Mouse (Mus musculus) adrenal gland, postnatal 36 days (tissue): ENCODE data around the gene Tdrd7. TPM values are rescaled to one million over a fixed set of nuclear protein-coding genes. Genes with fewer than 3 reads are reported as not detected.

ENCODE experiments used
- DNase-seq, 2 experiments: peaks; one replicate each; pipeline ENCODE4 v3.0.0; 2021; ENCODE audit warnings: mixed read lengths in 1 of 2
- total RNA-seq, 2 experiments: library from RNA; stranded (reverse); gene quantifications; 2 replicates each; pipeline ENCODE4 v1.2.3; 2021

The Tdrd7 gene
- total RNA-seq, 2 experiments from 2014 or later: 28.5 to 32.3 TPM

DNA sequence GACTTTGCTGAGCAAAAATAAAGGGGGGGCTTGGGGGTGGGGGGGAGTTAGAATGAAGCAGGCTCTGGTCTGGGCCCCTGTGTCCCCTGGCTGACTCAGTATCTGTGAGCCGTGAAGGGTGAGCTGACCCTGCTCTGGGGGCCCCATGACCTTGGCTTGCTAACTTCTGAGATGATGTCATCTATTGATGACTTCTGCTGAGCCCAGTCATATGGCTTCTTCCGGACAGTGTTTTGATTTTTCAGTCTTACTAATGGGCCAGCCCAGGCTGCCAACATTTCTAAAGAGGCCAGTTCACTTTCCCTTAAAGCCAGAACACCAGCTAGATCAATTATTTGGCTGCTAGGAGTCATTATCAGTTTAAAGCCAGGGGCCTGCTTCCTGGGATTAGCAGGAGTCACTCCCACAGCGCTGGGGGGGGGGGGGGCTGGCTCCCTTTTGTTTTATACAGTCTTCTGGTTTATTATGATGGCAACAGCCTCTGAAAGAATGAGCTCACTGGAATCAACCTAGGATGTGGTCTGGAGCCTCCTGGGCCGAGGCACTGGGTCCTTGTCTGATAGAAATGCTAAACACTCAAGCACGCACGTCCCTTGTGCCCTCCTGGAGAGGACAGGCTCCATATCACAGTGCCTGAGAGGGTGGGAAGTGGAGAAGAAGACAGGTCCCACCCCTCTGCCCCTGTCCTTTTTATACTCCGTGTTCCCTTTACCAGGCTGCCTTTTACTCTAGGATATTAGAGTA is 76.8 kb downstream of the Tdrd7 start:
- DNase-seq: peak; percentile 63 to 67

- DNase-seq: no peak
Measured at GRCm38 (mm10) chr4:46042505-46042850, 77.3 kb downstream of the Tdrd7 start.

GRCm38 (mm10) chr4:46043361-46043760 is 78.2 kb downstream of the Tdrd7 start:
- DNase-seq: no peak

GRCm38 (mm10) chr4:46047971-46048370 is 82.8 kb downstream of the Tdrd7 start:
- no peak for DNase-seq

DNA sequence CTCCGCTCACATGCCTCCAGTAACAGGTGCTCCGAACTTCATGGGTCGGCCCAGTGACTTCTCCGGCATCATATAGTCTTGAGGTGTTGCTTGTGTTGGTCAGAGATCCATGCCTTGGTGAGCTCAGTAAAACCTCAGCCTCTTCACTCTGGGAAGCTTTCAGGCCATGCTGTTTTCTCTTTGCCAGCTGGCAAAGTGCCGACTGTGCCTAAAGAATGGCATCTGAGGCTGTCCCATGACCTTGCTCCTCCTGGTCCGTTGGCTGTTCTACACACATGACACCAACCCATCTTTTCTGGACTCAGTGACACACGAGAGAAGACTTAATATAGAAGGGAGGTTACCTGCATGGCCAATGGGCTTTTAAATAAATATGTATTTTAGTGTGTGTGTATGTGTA is 83.3 kb downstream of the Tdrd7 start:
- no peak for DNase-seq

DNA sequence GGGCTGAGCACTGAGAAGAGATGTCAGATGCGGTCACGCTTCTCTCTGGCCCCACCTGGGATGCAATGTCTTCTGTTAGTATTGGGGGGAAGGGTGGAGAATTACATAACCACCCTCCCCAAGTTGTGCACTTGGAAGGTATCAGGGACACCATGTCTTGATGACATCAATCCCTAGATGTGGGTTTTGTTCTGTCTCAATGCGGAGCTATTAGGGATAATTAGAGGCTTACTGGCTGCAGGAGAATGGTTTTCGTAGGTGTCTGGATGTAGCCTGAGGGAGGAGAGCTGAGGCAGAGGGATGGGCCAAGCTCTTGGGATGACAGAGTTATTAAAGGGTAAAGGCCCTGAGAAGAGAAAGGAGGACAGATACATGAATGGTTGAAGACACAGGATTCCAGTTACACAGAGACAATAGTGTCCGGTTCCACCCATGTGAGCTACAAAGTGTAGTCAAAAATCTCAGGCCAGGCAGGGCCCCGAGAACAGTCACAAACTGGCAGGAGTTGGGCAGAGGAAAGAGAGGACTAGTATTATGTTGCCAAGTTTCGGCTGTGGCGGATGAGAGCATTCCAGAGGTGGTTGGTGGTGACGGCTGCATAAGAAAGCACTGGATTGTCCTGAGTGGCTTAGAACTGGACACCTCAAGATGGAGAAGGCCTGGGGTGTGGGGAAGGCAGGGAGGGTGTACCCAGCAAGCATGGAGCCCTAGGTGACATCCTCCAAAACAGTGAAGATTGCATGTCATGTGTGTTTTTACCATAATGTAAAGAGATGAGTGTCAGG is 88.4 kb downstream of the Tdrd7 start:
- DNase-seq: no peak

- DNase-seq: no peak
Measured at GRCm38 (mm10) chr4:46056163-46056562, 91.0 kb downstream of the Tdrd7 start.

DNA sequence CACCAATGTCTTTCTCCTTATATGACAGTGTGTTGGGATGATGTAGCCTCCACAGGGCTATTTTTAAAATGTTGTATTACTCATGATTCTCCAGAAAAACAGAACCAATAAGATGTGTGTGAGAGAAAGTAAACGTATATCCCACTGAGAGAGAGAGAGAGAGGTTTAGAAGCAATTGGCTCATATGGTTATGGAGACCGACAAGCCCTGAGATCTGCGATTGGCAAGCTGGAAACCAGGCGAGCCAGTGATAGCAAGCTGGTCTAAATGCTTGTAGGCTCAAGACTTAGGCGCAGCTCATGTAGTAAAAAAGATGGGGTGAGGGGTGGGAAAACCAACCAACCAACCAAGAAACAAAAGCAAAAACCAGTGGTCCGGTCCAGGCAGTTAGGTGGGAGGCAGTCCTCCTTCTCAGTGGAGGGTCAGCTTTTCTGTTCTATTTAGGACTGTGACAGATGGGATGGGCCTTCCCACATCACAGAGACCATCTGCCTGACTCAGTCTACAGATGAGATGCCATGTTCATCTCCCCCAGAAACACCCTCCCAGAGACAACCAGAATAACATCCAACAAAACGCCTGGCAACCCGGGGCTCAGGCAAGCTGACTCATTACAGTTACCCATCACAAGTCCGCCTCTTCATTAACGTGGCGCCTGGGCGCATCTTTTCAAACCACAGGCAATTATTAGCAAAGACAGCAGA is 96.3 kb downstream of the Tdrd7 start:
- DNase-seq: no peak

DNA sequence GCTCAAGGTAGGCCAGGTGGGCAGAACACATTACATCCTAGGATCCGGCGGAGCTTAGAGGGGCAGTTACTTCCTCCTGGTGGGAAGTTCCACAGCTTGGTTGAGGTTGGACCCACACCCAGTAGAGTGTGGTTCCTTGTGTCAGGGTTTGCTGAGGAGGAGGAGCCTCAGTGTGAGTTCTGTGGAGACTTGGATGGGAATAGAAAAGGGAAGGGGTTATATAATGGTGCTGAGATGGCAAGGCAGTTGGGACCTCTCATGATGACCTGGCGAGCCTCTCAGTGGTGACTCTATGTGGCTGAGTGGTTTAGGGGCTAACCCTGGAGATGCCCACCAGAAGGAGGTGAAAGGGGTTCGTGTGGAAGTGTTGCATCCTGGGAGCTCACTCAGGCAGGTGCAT is 98.7 kb downstream of the Tdrd7 start:
- no peak for DNase-seq

DNA sequence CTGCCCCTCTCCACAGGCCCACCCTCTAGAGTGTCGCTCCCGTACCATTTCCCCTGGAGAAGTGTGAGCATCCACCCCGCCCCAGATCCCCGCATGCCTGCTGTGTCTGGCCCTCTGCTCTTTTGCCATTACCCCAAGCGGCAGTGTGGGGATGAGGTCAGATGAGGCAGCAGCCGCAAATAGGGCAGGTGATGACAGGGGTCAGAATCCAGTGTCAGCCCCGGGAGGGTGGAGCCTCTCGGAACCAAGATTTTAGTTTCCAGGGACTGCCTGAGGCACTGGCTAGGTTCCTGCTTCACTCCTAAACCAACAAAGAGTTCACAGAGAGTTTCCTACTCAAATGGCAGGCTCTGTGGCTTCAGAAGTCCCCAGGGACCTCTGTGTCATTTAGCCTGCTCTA is 99.1 kb downstream of the Tdrd7 start:
- DNase-seq: no peak

GRCm38 (mm10) chr4:46064961-46065360 is 99.8 kb downstream of the Tdrd7 start:
- no peak for DNase-seq

GRCm38 (mm10) chr4:46065695-46066340 is 100.7 kb downstream of the Tdrd7 start:
- DNase-seq: peak; percentile 36 to 48

GRCm38 (mm10) chr4:46068060-46068459 is 102.9 kb downstream of the Tdrd7 start:
- DNase-seq: no peak

- DNase-seq: no peak
Measured at GRCm38 (mm10) chr4:46068573-46068972, 103.4 kb downstream of the Tdrd7 start.

DNA sequence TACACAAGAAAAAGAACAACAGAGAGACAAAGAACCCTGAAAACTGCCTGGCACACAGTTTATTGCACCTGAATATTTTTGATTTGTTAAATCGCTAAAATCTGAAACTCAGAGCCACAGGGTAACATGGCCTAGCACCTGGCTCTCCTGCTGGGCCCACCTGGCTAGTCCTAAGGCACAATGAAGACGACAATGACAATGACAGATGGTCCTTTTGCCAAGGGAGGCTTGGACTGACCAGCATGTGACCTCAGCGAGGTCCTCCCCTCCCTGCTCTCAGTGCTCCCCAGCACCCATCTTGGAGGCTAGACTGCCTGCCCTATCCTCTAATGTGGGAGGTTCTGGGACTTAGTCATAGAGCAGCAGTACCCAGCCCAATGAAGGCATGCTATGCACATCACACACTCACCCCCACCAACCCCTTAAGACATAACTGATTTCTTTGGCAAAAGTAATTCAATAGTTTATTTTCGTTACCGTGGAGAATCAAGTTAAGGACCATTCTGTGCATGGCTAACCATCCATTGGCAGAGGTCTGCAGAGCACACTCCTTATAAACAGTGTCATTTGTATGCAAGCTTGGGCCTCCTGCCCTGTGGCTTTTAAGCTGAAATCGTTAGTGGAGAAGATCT is 104.8 kb downstream of the Tdrd7 start:
- no peak for DNase-seq

DNA sequence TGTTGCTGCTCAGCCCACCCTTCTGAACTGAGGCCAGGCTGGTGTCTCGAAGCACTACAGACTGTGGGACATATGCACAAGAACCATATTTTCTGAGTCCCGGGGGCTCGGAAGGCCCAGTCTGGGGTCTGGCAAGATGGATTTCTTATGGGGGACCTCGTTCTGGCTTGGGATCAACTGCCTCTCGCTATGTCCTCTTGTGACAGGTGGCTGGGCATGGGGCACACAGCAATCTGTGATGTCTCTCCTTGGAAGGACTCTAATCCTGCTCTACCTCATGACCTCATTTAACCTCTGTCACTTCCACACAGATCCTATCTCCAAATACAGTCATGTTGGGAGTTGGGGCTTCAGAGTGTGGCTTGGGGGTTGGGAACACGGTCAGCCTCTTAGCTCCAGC is 107.5 kb downstream of the Tdrd7 start:
- no peak for DNase-seq

GRCm38 (mm10) chr4:46073736-46074135 is 108.6 kb downstream of the Tdrd7 start:
- peak in 1 of 2 experiments; percentile 38 for DNase-seq

GRCm38 (mm10) chr4:46075664-46076063 is 110.5 kb downstream of the Tdrd7 start:
- DNase-seq: no peak

- no peak for DNase-seq
Measured at GRCm38 (mm10) chr4:46076892-46077291, 111.8 kb downstream of the Tdrd7 start.

GRCm38 (mm10) chr4:46080261-46080660 is 115.1 kb downstream of the Tdrd7 start:
- no peak for DNase-seq

- no peak for DNase-seq
Measured at GRCm38 (mm10) chr4:46082555-46082954, 117.4 kb downstream of the Tdrd7 start.
